Mouse (Mus musculus) thymus, postnatal 10 days (tissue): ENCODE measurements around the gene Ubtd1.
A peak's percentile ranks its signal among the peaks of the same experiment; 100 is the strongest.

Source experiments
- DNase-seq, 2 experiments: peaks; one replicate each; pipeline ENCODE4 v3.0.0; 2021; ENCODE audit warnings: low spot score in 2 of 2

Gene Ubtd1

GRCm38 (mm10) chr19:42021681-42022541 is 40.3 kb downstream of the Ubtd1 start:
- DNase-seq: no peak

GRCm38 (mm10) chr19:42022542-42022848 is 40.9 kb downstream of the Ubtd1 start:
- DNase-seq: no peak

- peak; percentile 53 to 74 for DNase-seq
These were observed 44.6 kb downstream of the Ubtd1 start for GRCm38 (mm10) chr19:42026158-42026557.

- no peak for DNase-seq
These were observed 49.5 kb downstream of the Ubtd1 start for GRCm38 (mm10) chr19:42031112-42031511.

- DNase-seq: no peak
These were observed 52.0 kb downstream of the Ubtd1 start for GRCm38 (mm10) chr19:42033611-42034010.

GRCm38 (mm10) chr19:42034146-42034775 is 52.7 kb downstream of the Ubtd1 start:
- DNase-seq: no peak

GRCm38 (mm10) chr19:42034881-42035455 is 53.4 kb downstream of the Ubtd1 start:
- no peak for DNase-seq

- DNase-seq: peak; percentile 70 to 79
These were observed 54.1 kb downstream of the Ubtd1 start, which contains the start of gene Ankrd2 for GRCm38 (mm10) chr19:42035456-42036248. TSS of gene Ankrd2 (plus strand) at chr19:42036000.

- no peak for DNase-seq
These were observed 54.8 kb downstream of the Ubtd1 start for GRCm38 (mm10) chr19:42036357-42036756.

- DNase-seq: no peak
These were observed 55.7 kb downstream of the Ubtd1 start for GRCm38 (mm10) chr19:42037167-42037702.

GRCm38 (mm10) chr19:42038310-42038709 is 56.7 kb downstream of the Ubtd1 start:
- no peak for DNase-seq

GRCm38 (mm10) chr19:42043988-42044387 is 62.4 kb downstream of the Ubtd1 start:
- no peak for DNase-seq

GRCm38 (mm10) chr19:42045269-42046102 is 63.9 kb downstream of the Ubtd1 start, which contains the start of gene Hoga1:
TSS of gene Hoga1 (plus strand) at chr19:42045610.
- peak; percentile 52 to 65 for DNase-seq

GRCm38 (mm10) chr19:42050251-42050650 is 68.7 kb downstream of the Ubtd1 start:
- DNase-seq: no peak

GRCm38 (mm10) chr19:42051351-42051750 is 69.8 kb downstream of the Ubtd1 start:
- DNase-seq: no peak

- DNase-seq: no peak
These were observed 70.4 kb downstream of the Ubtd1 start, which contains the start of gene 4933411K16Rik for GRCm38 (mm10) chr19:42051948-42052347. TSS of gene 4933411K16Rik (plus strand) at chr19:42052248.

GRCm38 (mm10) chr19:42054255-42054654 is 72.7 kb downstream of the Ubtd1 start:
- DNase-seq: no peak

GRCm38 (mm10) chr19:42055881-42056280 is 74.3 kb downstream of the Ubtd1 start:
- DNase-seq: no peak

- no peak for DNase-seq
These were observed 75.3 kb downstream of the Ubtd1 start for GRCm38 (mm10) chr19:42056719-42057409.

GRCm38 (mm10) chr19:42058426-42058825 is 76.9 kb downstream of the Ubtd1 start:
- no peak for DNase-seq
